Mouse (Mus musculus): Measurements from ENCODE around the gene Astn2. TPM values are rescaled to one million over a fixed set of nuclear protein-coding genes. Genes with fewer than 3 reads are reported as not detected.
A peak's percentile ranks its signal among the peaks of the same experiment; 100 is the strongest.

Gene Astn2
- polyA plus RNA-seq, 1 experiment from 2014 or later = 0.42 TPM

DNA sequence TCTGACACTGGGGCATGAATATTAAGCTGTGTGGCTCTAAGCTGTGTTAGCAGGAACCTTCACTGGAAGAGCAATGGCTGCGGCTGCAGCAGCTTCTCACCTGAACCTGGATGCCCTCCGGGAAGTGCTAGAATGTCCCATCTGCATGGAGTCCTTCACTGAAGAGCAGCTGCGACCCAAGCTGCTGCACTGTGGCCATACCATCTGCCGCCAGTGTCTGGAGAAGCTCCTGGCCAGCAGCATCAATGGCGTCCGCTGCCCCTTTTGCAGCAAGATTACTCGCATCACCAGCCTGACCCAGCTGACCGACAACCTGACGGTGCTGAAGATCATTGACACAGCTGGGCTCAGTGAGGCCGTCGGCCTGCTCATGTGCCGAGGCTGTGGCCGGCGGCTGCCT, 791.3 kb downstream of the Astn2 start:
- Histone ChIP-seq H3K36me3 (ENCODE audit: control insufficient read depth, insufficient read depth, low read length) (peaks cover 46% of the 10 kb centered on the region), H3K4me2 (ENCODE audit: low read length) (no peak overlapping the region), H3K9me3 (replicated peaks; ENCODE audit: control insufficient read depth, low read length) (no peaks in the 10 kb centered on the region), H3K4me1 (ENCODE audit: control insufficient read depth, insufficient read depth, low read length) (peaks cover 8% of the 10 kb centered on the region; the same call in 1 of the 2 replicates), H3K4me3 (ENCODE audit: low read depth, low read length) (no peak overlapping the region), H3K27me3 (replicated peaks; ENCODE audit: control insufficient read depth, insufficient read depth, low read length) (no peaks in the 10 kb centered on the region), H3K27ac (ENCODE audit: low read depth, low read length) (no peak overlapping the region), H3K9ac (ENCODE audit: low read length) (no peak overlapping the region)
- WGBS = 95% methylated on average over 14 of the region's 14 CpGs
- no peak for ATAC-seq
- no peak for DNase-seq (ENCODE audit: low spot score)

DNA sequence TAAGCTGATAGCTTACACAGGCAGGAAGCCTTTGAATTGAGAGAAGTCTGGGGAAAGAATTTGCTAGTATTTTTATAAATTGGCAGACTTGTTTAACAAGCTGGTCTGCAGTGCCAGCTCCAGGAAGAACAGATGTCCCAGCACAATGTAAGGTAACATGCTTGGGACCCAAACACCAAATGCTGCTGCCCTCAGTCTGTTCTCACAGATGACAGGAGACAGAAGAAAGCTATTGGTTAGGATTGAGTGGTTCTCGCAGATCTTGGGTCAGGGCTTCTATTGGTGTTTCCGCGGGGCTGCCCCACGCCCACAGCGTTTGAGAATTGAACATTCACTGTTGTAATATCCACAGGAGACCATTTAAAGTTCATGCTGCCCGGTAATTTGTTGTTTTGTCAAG, 793.5 kb downstream of the Astn2 start:
- Histone ChIP-seq H3K9ac (ENCODE audit: low read length) (no peak overlapping the region), H3K36me3 (ENCODE audit: control insufficient read depth, insufficient read depth, low read length) (peaks cover 30% of the 10 kb centered on the region), H3K9me3 (replicated peaks; ENCODE audit: control insufficient read depth, low read length) (no peaks in the 10 kb centered on the region), H3K4me3 (ENCODE audit: low read depth, low read length) (no peak overlapping the region), H3K27ac (ENCODE audit: low read depth, low read length) (no peak overlapping the region), H3K4me1 (ENCODE audit: control insufficient read depth, insufficient read depth, low read length) (peaks cover 13% of the 10 kb centered on the region), H3K27me3 (replicated peaks; ENCODE audit: control insufficient read depth, insufficient read depth, low read length) (no peaks in the 10 kb centered on the region), H3K4me2 (ENCODE audit: low read length) (no peak overlapping the region)
- DNase-seq (ENCODE audit: low spot score) (peak; percentile 69), ATAC-seq (peak; percentile 63)
- 61% methylated on average over 6 of the region's 6 CpGs for WGBS

DNA sequence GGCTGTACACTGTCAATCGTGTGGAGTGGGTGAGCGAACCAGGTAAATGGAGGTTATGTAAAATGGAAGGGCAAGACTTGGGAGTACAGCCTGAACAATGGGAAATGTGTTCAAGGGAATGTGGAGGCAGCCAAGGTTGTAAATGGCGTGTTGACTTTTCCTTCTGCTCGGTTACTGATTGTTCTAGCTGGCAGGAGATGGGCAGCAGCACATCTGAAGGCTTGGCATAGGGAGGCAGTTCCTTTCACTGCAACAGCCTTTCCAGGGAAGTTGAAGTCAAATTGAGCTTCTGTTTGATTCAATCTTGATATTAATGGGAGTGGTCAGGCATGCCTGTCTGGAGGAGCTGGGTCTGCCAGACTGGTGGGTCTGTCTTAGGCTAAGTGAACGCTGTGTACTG, 794.1 kb downstream of the Astn2 start:
- ATAC-seq = no peak
- no peak overlapping the region for H3K4me3 ChIP-seq (ENCODE audit: low read depth, low read length)
- peak; percentile 22 for DNase-seq (ENCODE audit: low spot score)
- H3K4me2 ChIP-seq (ENCODE audit: low read length) = no peak overlapping the region
- H3K4me1 ChIP-seq (ENCODE audit: control insufficient read depth, insufficient read depth, low read length) = peaks cover 15% of the 10 kb centered on the region
- WGBS = 88% methylated on average over 5 of the region's 5 CpGs
- H3K27me3 ChIP-seq (replicated peaks; ENCODE audit: control insufficient read depth, insufficient read depth, low read length) = no peaks in the 10 kb centered on the region
- no peaks in the 10 kb centered on the region for H3K9me3 ChIP-seq (replicated peaks; ENCODE audit: control insufficient read depth, low read length)
- no peak overlapping the region for H3K9ac ChIP-seq (ENCODE audit: low read length)
- H3K36me3 ChIP-seq (ENCODE audit: control insufficient read depth, insufficient read depth, low read length) = peaks cover 25% of the 10 kb centered on the region
- H3K27ac ChIP-seq (ENCODE audit: low read depth, low read length) = no peak overlapping the region

DNA sequence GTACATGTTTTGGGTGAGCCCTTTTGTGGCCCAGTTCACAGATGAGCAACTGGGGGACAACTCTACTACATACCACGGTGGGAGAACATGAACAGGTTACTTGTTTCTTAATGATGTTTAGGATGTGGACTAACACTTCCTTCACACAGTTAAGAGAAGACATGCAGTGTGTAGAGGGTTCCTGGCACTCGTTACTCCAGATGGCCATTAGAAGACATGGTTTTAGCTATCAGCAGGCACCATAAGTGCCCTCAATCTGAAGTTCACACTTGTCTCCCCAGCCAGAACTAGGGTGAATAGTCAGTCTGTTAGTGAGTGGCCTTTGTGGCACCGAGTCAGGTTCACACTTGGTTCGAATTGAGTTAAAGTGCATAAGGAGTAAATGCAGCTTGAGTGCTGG, 796.3 kb downstream of the Astn2 start:
- ATAC-seq = no peak
- WGBS = 87% methylated on average over 4 of the region's 4 CpGs
- H3K36me3 ChIP-seq (ENCODE audit: control insufficient read depth, insufficient read depth, low read length) = peaks cover 2% of the 10 kb centered on the region

DNA sequence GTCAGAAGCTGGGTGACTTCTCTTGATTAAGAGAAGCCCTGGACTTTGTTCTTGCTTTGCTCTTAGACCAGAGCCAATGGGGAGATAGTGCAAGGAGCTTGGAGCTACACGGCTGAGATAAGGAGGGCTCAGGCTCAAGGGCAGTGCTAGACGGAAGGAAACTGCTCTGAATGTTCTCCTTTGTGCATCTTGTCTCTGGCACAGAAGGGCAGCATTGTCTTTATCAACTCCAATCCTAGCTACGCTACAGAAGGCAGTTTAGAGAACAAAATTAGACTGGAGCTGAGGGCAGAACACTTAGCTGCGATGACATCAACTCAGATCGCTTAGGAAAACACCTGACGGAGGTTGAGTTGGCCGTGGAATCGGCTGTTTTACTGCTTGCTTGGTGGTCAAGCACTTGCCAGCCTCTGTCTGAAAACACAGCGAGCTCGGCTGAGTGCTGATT, 797.2 kb downstream of the Astn2 start:
- no peaks in the 10 kb centered on the region for H3K27me3 ChIP-seq (replicated peaks; ENCODE audit: control insufficient read depth, insufficient read depth, low read length)
- no peaks in the 10 kb centered on the region for H3K9me3 ChIP-seq (replicated peaks; ENCODE audit: control insufficient read depth, low read length)
- no peak overlapping the region for H3K4me3 ChIP-seq (ENCODE audit: low read depth, low read length)
- no peak overlapping the region for H3K9ac ChIP-seq (ENCODE audit: low read length)
- ATAC-seq (no peak), DNase-seq (ENCODE audit: low spot score) (no peak)
- WGBS = 90% methylated on average over 10 of the region's 10 CpGs
- H3K4me1 ChIP-seq (ENCODE audit: control insufficient read depth, insufficient read depth, low read length) = peaks cover 17% of the 10 kb centered on the region
- H3K27ac ChIP-seq (ENCODE audit: low read depth, low read length) = no peak overlapping the region
- H3K36me3 ChIP-seq (ENCODE audit: control insufficient read depth, insufficient read depth, low read length) = no peaks in the 10 kb centered on the region
- no peak overlapping the region for H3K4me2 ChIP-seq (ENCODE audit: low read length)

More for the DNA sequence above, 796.3 kb downstream of the Astn2 start:
- Histone ChIP-seq H3K9me3 (replicated peaks; ENCODE audit: control insufficient read depth, low read length) (no peaks in the 10 kb centered on the region), H3K27me3 (replicated peaks; ENCODE audit: control insufficient read depth, insufficient read depth, low read length) (no peaks in the 10 kb centered on the region), H3K27ac (ENCODE audit: low read depth, low read length) (no peak overlapping the region), H3K4me1 (ENCODE audit: control insufficient read depth, insufficient read depth, low read length) (peaks cover 17% of the 10 kb centered on the region), H3K9ac (ENCODE audit: low read length) (no peak overlapping the region), H3K4me2 (ENCODE audit: low read length) (no peak overlapping the region), H3K4me3 (ENCODE audit: low read depth, low read length) (no peak overlapping the region)
- no peak for DNase-seq (ENCODE audit: low spot score)

DNA sequence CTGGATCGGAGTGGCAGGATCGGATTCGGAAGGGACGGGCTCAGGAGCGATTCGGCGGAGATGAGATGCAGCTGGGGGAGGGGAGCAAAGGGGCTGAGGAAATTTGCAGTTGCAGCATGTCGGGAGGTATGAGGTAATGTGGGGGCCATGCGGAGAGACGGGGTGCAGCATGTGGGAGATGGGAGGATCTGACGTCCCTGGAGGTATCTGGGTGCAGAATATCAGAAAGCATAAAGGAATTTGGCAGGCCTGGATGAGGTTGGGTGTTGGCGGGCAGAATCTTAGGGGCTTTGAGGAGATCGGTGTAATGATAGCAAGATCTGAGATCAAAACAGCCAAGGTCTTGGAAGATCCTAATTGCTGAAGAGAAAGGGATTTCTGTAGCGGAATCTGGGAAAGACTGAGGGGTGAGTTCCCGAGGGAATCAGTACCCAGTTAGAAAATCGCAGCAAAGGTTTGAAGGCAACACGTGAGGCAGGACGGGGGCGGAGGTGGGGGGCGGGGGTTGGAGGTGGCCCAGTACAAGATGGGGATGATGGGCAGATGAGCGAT, 799.2 kb downstream of the Astn2 start:
- no peak for DNase-seq (ENCODE audit: low spot score)
- no peaks in the 10 kb centered on the region for H3K9me3 ChIP-seq (replicated peaks; ENCODE audit: control insufficient read depth, low read length)
- H3K9ac ChIP-seq (ENCODE audit: low read length) = peak overlapping the region; percentile 84
- peak overlapping the region; percentile 67 for H3K4me2 ChIP-seq (ENCODE audit: low read length)
- H3K27me3 ChIP-seq (replicated peaks; ENCODE audit: control insufficient read depth, insufficient read depth, low read length) = no peaks in the 10 kb centered on the region
- under 1% methylated on average over 21 of the region's 21 CpGs for WGBS
- ATAC-seq = peak; percentile 89
- H3K4me1 ChIP-seq (ENCODE audit: control insufficient read depth, insufficient read depth, low read length) = peaks cover 12% of the 10 kb centered on the region
- H3K36me3 ChIP-seq (ENCODE audit: control insufficient read depth, insufficient read depth, low read length) = no peaks in the 10 kb centered on the region
- H3K27ac ChIP-seq (ENCODE audit: low read depth, low read length) = peak overlapping the region; percentile 52; the same call in 1 of the 2 replicates
- H3K4me3 ChIP-seq (ENCODE audit: low read depth, low read length) = peak overlapping the region; percentile 73

DNA sequence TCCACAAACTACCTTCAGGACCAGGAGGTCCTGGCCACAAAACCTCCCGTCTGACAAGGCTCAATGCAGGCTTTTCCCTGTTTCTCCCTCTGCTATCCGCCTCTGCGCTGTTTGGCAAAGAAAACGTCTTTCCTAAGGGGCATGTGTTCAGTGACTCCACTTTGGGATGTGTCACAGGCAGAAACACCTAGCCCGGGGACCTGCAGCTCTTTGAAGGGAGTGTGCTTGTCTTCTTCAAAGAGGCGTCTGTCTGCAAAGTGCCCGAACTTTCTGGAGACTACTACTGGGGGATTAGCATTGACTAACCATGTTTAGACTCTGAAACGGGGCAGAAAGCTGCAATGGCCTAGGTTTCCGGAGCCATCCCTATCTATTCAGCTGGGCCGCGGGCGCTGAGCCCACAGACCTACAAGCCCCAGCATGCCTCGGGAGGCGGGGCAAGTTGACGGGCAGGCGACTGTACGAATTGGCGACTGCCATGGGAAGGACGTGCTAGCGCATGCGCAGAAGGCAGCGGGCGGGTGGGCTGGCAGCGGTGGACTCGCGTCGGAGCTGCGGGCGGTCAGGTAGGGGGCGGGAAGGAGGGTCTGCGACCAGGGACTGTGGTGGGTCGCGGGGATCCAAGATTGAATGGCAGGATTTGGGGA, 799.8 kb downstream of the Astn2 start, which contains the start of gene Trim32:
Gene Trim32, plus strand, starts transcription at position 483 of the 647 bp plus-strand sequence.
- peak within 1 kb of the TSS; percentile 52; the same call in 1 of the 2 replicates for H3K27ac ChIP-seq (ENCODE audit: low read depth, low read length)
- ATAC-seq = peak; percentile 97
- H3K27me3 ChIP-seq (replicated peaks; ENCODE audit: control insufficient read depth, insufficient read depth, low read length) = no peaks in the 10 kb centered on the region
- 4% methylated on average over 33 of the region's 33 CpGs for WGBS
- H3K4me2 ChIP-seq (ENCODE audit: low read length) = peak within 1 kb of the TSS; percentile 67
- peak; percentile 98 for DNase-seq (ENCODE audit: low spot score)
- peak within 1 kb of the TSS; percentile 84 for H3K9ac ChIP-seq (ENCODE audit: low read length)
- H3K36me3 ChIP-seq (ENCODE audit: control insufficient read depth, insufficient read depth, low read length) = no peaks in the 10 kb centered on the region
- peaks cover 9% of the 10 kb centered on the region for H3K4me1 ChIP-seq (ENCODE audit: control insufficient read depth, insufficient read depth, low read length)
- no peaks in the 10 kb centered on the region for H3K9me3 ChIP-seq (replicated peaks; ENCODE audit: control insufficient read depth, low read length)
- peak within 1 kb of the TSS; percentile 73 for H3K4me3 ChIP-seq (ENCODE audit: low read depth, low read length)

DNA sequence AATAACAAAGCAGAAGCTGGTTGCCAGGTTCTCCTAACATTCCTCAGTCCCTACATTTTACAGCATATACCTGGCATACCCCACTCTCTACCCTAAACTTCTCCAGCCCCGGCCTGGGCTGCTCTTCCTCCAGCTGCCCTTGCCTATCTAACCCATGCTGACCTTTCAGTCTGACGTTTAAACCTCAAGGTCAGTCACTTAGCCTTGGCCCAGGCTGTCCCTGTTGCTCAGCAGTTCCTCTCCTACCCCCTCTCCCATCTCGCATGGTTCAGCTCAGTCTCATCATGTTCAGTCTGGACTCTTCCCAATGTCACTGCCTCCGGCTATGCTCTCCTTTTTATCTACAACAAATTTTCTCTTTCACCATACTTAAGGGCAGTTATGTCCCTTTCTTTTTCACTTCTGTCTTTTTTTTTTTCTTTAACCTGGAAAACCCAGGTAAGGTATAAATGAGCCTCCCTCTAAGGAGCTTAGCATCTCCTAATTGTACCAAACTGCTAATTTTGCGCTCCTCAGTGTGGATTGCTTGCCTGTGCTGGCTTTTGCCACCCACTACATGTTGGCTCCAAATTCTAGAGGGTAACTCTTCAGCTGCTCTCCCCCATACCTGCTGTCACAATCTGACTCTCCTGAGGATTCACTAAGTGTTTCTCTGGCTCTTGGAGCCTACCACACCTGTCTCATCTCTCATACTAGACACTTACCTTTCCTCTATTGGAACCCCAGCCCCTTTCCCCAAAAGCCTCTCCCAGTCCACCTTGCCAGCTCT, 809.6 kb downstream of the Astn2 start:
- no peak overlapping the region for H3K27ac ChIP-seq (ENCODE audit: low read depth, low read length)
- H3K4me3 ChIP-seq (ENCODE audit: low read depth, low read length) = no peak overlapping the region
- H3K36me3 ChIP-seq (ENCODE audit: control insufficient read depth, insufficient read depth, low read length) = no peaks in the 10 kb centered on the region
- DNase-seq (ENCODE audit: low spot score) = no peak
- no peak overlapping the region for H3K4me2 ChIP-seq (ENCODE audit: low read length)
- no peak overlapping the region for H3K9ac ChIP-seq (ENCODE audit: low read length)
- H3K9me3 ChIP-seq (replicated peaks; ENCODE audit: control insufficient read depth, low read length) = no peaks in the 10 kb centered on the region
- no peaks in the 10 kb centered on the region for H3K27me3 ChIP-seq (replicated peaks; ENCODE audit: control insufficient read depth, insufficient read depth, low read length)
- no peak for ATAC-seq
- WGBS = 79% methylated on average over 5 of the region's 5 CpGs
- no peaks in the 10 kb centered on the region for H3K4me1 ChIP-seq (ENCODE audit: control insufficient read depth, insufficient read depth, low read length)
